In the genomic region with DNA sequence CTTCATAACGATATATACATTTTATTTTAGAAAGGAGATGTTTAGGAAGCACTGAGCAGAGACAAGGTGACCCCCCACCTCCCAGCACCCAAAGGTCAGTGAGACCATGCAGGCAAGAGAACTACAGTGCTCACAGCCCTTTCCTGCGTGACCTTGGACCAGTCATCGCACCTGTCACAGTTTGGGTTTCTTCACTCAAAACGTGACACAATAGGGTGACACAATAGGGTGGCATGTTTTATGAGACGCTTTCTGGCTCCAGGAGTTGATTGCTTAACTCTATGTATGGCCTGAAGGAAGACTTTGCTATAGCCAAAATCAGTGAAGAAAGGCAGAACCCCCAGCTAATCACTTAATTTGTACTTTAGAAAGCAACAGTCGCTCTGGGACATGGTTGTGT, we compare ENCODE assay signal across 12 mouse cellular contexts. TPM values are rescaled to one million over a fixed set of nuclear protein-coding genes. Genes with fewer than 3 reads are reported as not detected.
DNase-seq lines count a peak whose midpoint lies in the region; ATAC-seq and TF ChIP-seq lines count a peak whose summit lies in the region.
"Had no signal": no experiment of that assay in that cellular context is flagged by ENCODE, and none has a peak within 500 bp of the region (broad histone marks: within the 10 kb centered on the region; RNA-seq: fewer than 3 reads in every experiment).

No protein-coding gene starts in this region.

- H3K27ac ChIP-seq in kidney, embryonic 16.5 days (ENCODE audit: low read length): no peak overlapping the region
- H3K27ac ChIP-seq in cortical plate, adult 2 months (ENCODE audit: insufficient read depth, low read length): peak overlapping the region; percentile 63; the same call in 1 of the 2 replicates
- no peak overlapping the region for H3K27ac ChIP-seq in forebrain, postnatal 0 days (ENCODE audit: low read depth, low read length)
- no peak overlapping the region for H3K27ac ChIP-seq in midbrain, embryonic 14.5 days (replicated peaks; ENCODE audit: low read depth, low read length)

- 79% methylated on average over 6 of the region's 6 CpGs for WGBS in kidney, embryonic 16.5 days
- WGBS in forebrain, postnatal 0 days: 72% methylated on average over 6 of the region's 6 CpGs
- 89% methylated on average over 6 of the region's 6 CpGs for WGBS in midbrain, embryonic 14.5 days

- H3K27me3 ChIP-seq in kidney, embryonic 16.5 days (ENCODE audit: insufficient read depth, low read length): no peaks in the 10 kb centered on the region
- no peaks in the 10 kb centered on the region for H3K27me3 ChIP-seq in forebrain, postnatal 0 days (ENCODE audit: insufficient read depth, low read length)
- H3K27me3 ChIP-seq in midbrain, embryonic 14.5 days (ENCODE audit: control insufficient read depth, insufficient read depth, low read length): peaks cover 11% of the 10 kb centered on the region; the same call in 1 of the 2 replicates

- no peak for ATAC-seq in kidney, embryonic 16.5 days (ENCODE audit: low FRiP score, low TSS enrichment)
- ATAC-seq in forebrain, postnatal 0 days: no peak
- ATAC-seq in midbrain, embryonic 14.5 days (ENCODE audit: low FRiP score, low TSS enrichment): no peak

- peak overlapping the region; percentile 97 for H3K4me2 ChIP-seq in kidney, embryonic 16.5 days (replicated peaks; ENCODE audit: low read depth, low read length)
- peak overlapping the region; percentile 87 for H3K4me2 ChIP-seq in forebrain, postnatal 0 days (ENCODE audit: low read depth)
- H3K4me2 ChIP-seq in midbrain, embryonic 14.5 days (ENCODE audit: low read length): peak overlapping the region; percentile 87

- H3K9me3 ChIP-seq in kidney, embryonic 16.5 days (ENCODE audit: low read length): no peaks in the 10 kb centered on the region
- H3K9me3 ChIP-seq in forebrain, postnatal 0 days (ENCODE audit: low read length): no peaks in the 10 kb centered on the region
- no peaks in the 10 kb centered on the region for H3K9me3 ChIP-seq in midbrain, embryonic 14.5 days (ENCODE audit: control insufficient read depth, low read length)

- no peak for TF ChIP-seq POLR2A in cortical plate, adult 2 months (IDR thresholded peaks at IDR 0.05; ENCODE audit: extremely low read depth, insufficient read depth, low read length)

- no peak for TF ChIP-seq CTCF in cortical plate, adult 2 months (IDR thresholded peaks at IDR 0.05; ENCODE audit: extremely low read depth, insufficient read depth, low read length)
- no peak for TF ChIP-seq CTCF in forebrain, postnatal 0 days (IDR thresholded peaks at IDR 0.05; ENCODE audit: low read depth)

- no peak for DNase-seq in kidney, postnatal 14 days
- no peak for DNase-seq in forebrain, postnatal 0 days
- no peak for DNase-seq in midbrain, embryonic 14.5 days
- DNase-seq in adrenal gland, postnatal 10 days: no peak
- DNase-seq in gastrocnemius, adult 18-20 months (ENCODE audit: low spot score): no peak
- DNase-seq in gastrocnemius, postnatal 10 days: no peak
- DNase-seq: cerebellum, adult 9-10 months; gastrocnemius, postnatal 14 days; kidney, adult 18-20 months; right cerebral cortex, adult 18-20 months had no signal

- no peaks in the 10 kb centered on the region for H3K36me3 ChIP-seq in kidney, embryonic 16.5 days (ENCODE audit: insufficient read depth, low read length)
- H3K36me3 ChIP-seq in forebrain, postnatal 0 days (ENCODE audit: insufficient read depth): no peaks in the 10 kb centered on the region
- H3K36me3 ChIP-seq in midbrain, embryonic 14.5 days (ENCODE audit: control insufficient read depth, insufficient read depth, low read length): no peaks in the 10 kb centered on the region

- H3K9ac ChIP-seq in kidney, embryonic 16.5 days (replicated peaks; ENCODE audit: low read length): no peak overlapping the region
- H3K9ac ChIP-seq in forebrain, postnatal 0 days: 0 out of 2 replicates have a peak overlapping the region, but pooled peaks have one; percentile 84
- no peak overlapping the region for H3K9ac ChIP-seq in midbrain, embryonic 14.5 days (replicated peaks; ENCODE audit: low read length)

- peaks cover 22% of the 10 kb centered on the region for H3K4me1 ChIP-seq in kidney, embryonic 16.5 days (ENCODE audit: insufficient read depth, low read length)
- H3K4me1 ChIP-seq in cortical plate, adult 2 months (ENCODE audit: control insufficient read depth, insufficient read depth, low read length): peaks cover 9% of the 10 kb centered on the region
- peaks cover 16% of the 10 kb centered on the region; the same call in 1 of the 2 replicates for H3K4me1 ChIP-seq in forebrain, postnatal 0 days (ENCODE audit: insufficient read depth)
- H3K4me1 ChIP-seq in midbrain, embryonic 14.5 days (ENCODE audit: control insufficient read depth, insufficient read depth, low read length): peaks cover 16% of the 10 kb centered on the region

- peak overlapping the region; percentile 83; the same call in 1 of the 2 replicates for H3K4me3 ChIP-seq in kidney, embryonic 16.5 days (ENCODE audit: low read length)
- peak overlapping the region; percentile 73 for H3K4me3 ChIP-seq in cortical plate, adult 2 months (ENCODE audit: insufficient read depth, low read length)
- peak overlapping the region; percentile 66 for H3K4me3 ChIP-seq in forebrain, postnatal 0 days (ENCODE audit: low read depth, low read length)
- no peak overlapping the region for H3K4me3 ChIP-seq in midbrain, embryonic 14.5 days (replicated peaks; ENCODE audit: low read depth, low read length)

RNA-seq across cellular contexts. Expression of a gene that starts 1.7 kb away (rescaled TPM):
- polyA plus RNA-seq in kidney, embryonic 16.5 days (2015; fragmentation: Nextera tagmentation; extraction: Ambion mirVana): 11.3 and 12.5 TPM in 2 replicates
- polyA plus RNA-seq in cortical plate, adult 2 months (2012; rRNA removed): 73.1 and 77.2 TPM in 2 replicates
- 15.2 and 17.9 TPM in 2 replicates for total RNA-seq in forebrain, postnatal 0 days (2014; rRNA removed)
- polyA plus RNA-seq in forebrain, postnatal 0 days (2015; fragmentation: Nextera tagmentation; extraction: Ambion mirVana): 5.6 and 6.4 TPM in 2 replicates
- polyA plus RNA-seq in midbrain, embryonic 14.5 days (2014; fragmentation: Nextera tagmentation; extraction: Ambion mirVana): 8.3 and 8.8 TPM in 2 replicates
- 10 to 100 TPM; 10.4 to 17.5 TPM for total RNA-seq in adrenal gland, postnatal 10 days (2021)
- total RNA-seq in gastrocnemius, adult 18-20 months (2021): 10 to 100 TPM; 37.8 to 38.9 TPM
- total RNA-seq in gastrocnemius, postnatal 10 days (2021): 10 to 100 TPM; 27.8 to 29.9 TPM
